Mouse (Mus musculus): ENCODE data around the gene Fance. TPM values are rescaled to one million over a fixed set of nuclear protein-coding genes. Genes with fewer than 3 reads are reported as not detected.

Fance gene
- polyA plus RNA-seq, 1 experiment: 22.3 TPM

- no peak overlapping the region for H3K27ac ChIP-seq (ENCODE audit: insufficient read depth, low read length)
- TF ChIP-seq CTCF (IDR thresholded peaks at IDR 0.05; ENCODE audit: borderline replicate concordance, insufficient read depth, low read length): no peak
- no peak for TF ChIP-seq POLR2A (IDR thresholded peaks at IDR 0.05; ENCODE audit: low read depth, low read length)
- no peak overlapping the region for H3K4me3 ChIP-seq (ENCODE audit: insufficient read depth, low read length)
- H3K4me1 ChIP-seq (ENCODE audit: control insufficient read depth, insufficient read depth, low read length): no peaks in the 10 kb centered on the region
These were observed 23.1 kb upstream of the Fance start for GRCm38 (mm10) chr17:28290262-28290661.

- Histone ChIP-seq H3K4me1 (ENCODE audit: control insufficient read depth, insufficient read depth, low read length) (no peaks in the 10 kb centered on the region), H3K27ac (ENCODE audit: insufficient read depth, low read length) (no peak overlapping the region), H3K4me3 (ENCODE audit: insufficient read depth, low read length) (no peak overlapping the region)
- TF ChIP-seq CTCF (IDR thresholded peaks at IDR 0.05; ENCODE audit: borderline replicate concordance, insufficient read depth, low read length): no peak
- no peak for TF ChIP-seq POLR2A (IDR thresholded peaks at IDR 0.05; ENCODE audit: low read depth, low read length)
These were observed 22.6 kb upstream of the Fance start for GRCm38 (mm10) chr17:28290671-28291070.

GRCm38 (mm10) chr17:28291346-28291745 lies 22.0 kb upstream of the Fance start:
- Histone ChIP-seq H3K4me1 (ENCODE audit: control insufficient read depth, insufficient read depth, low read length) (no peaks in the 10 kb centered on the region), H3K27ac (ENCODE audit: insufficient read depth, low read length) (no peak overlapping the region), H3K4me3 (ENCODE audit: insufficient read depth, low read length) (no peak overlapping the region)
- TF ChIP-seq CTCF (IDR thresholded peaks at IDR 0.05; ENCODE audit: borderline replicate concordance, insufficient read depth, low read length) (no peak), POLR2A (IDR thresholded peaks at IDR 0.05; ENCODE audit: low read depth, low read length) (no peak)

- H3K4me3 ChIP-seq (ENCODE audit: insufficient read depth, low read length): no peak overlapping the region
- no peak for TF ChIP-seq POLR2A (IDR thresholded peaks at IDR 0.05; ENCODE audit: low read depth, low read length)
- no peak for TF ChIP-seq CTCF (IDR thresholded peaks at IDR 0.05; ENCODE audit: borderline replicate concordance, insufficient read depth, low read length)
- H3K4me1 ChIP-seq (ENCODE audit: control insufficient read depth, insufficient read depth, low read length): no peaks in the 10 kb centered on the region
- H3K27ac ChIP-seq (ENCODE audit: insufficient read depth, low read length): no peak overlapping the region
These were observed 19.6 kb upstream of the Fance start for GRCm38 (mm10) chr17:28293716-28294115.

DNA sequence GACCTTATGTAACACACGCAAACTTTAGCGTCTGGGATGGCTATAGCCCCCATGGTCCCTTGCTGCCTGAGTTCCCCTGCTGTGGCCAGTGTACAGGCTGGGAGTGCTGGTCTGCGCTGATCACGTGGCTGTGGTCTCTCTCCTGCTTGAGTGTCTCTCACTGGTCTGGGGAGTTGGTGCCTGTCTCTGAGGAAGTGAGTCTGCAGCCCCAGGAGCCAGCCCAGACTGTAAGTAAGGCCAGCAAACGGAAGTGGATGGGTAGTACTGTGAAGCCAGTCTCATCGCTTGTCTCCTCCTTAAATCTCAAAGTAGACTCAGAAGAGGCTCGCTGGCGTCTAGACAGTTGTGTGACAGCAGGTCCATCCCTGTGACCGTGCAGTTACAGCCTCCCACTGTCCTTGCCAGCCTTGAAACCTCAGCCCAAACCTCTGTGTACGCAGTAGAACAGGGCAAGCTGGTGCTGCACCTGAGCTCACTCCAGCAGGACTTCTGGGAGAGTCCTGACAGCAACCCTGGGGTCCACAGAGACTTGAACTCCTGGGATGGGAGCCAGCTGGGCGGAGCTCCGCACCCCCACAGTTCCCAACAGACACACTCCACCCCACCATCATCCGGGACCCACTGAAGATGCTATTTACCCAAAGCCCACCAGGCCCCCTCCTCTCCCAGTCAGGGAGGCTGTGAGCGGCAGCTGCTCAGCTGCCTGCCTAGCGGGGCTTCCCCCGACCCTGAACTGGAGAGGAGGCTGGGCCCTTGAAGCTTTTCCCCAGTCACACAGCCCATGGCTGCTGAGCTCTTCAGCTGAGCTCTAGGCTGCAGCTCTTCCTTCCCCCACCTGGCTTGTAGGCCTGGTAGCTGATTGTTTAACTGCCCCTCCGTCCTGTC lies 18.6 kb upstream of the Fance start:
- Histone ChIP-seq H3K27ac (ENCODE audit: insufficient read depth, low read length) (no peak overlapping the region), H3K4me3 (ENCODE audit: insufficient read depth, low read length) (no peak overlapping the region), H3K4me1 (ENCODE audit: control insufficient read depth, insufficient read depth, low read length) (no peaks in the 10 kb centered on the region)
- TF ChIP-seq POLR2A (IDR thresholded peaks at IDR 0.05; ENCODE audit: low read depth, low read length) (no peak), CTCF (IDR thresholded peaks at IDR 0.05; ENCODE audit: borderline replicate concordance, insufficient read depth, low read length) (no peak)

GRCm38 (mm10) chr17:28298888-28299287 lies 14.4 kb upstream of the Fance start:
- Histone ChIP-seq H3K4me1 (ENCODE audit: control insufficient read depth, insufficient read depth, low read length) (no peaks in the 10 kb centered on the region), H3K27ac (ENCODE audit: insufficient read depth, low read length) (no peak overlapping the region)
- TF ChIP-seq POLR2A (IDR thresholded peaks at IDR 0.05; ENCODE audit: low read depth, low read length) (no peak), CTCF (IDR thresholded peaks at IDR 0.05; ENCODE audit: borderline replicate concordance, insufficient read depth, low read length) (no peak)

DNA sequence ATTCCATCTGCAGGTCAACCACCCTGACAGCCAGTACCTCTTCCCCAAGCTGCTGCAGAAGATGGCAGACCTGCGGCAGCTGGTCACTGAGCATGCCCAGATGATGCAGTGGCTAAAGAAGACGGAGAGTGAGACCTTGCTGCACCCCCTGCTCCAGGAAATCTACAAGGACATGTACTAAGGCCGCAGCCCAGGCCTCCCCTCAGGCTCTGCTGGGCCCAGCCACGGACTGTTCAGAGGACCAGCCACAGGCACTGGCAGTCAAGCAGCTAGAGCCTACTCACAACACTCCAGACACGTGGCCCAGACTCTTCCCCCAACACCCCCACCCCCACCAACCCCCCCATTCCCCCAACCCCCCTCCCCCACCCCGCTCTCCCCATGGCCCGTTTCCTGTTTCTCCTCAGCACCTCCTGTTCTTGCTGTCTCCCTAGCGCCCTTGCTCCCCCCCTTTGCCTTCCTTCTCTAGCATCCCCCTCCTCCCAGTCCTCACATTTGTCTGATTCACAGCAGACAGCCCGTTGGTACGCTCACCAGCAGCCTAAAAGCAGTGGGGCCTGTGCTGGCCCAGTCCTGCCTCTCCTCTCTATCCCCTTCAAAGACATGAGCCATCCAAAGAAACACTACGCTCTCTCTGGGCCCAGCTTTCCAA lies 13.5 kb upstream of the Fance start:
- TF ChIP-seq CTCF (IDR thresholded peaks at IDR 0.05; ENCODE audit: borderline replicate concordance, insufficient read depth, low read length): no peak
- TF ChIP-seq POLR2A (IDR thresholded peaks at IDR 0.05; ENCODE audit: low read depth, low read length): no peak
- H3K27ac ChIP-seq (ENCODE audit: insufficient read depth, low read length): no peak overlapping the region

More at GRCm38 (mm10) chr17:28298888-28299287, 14.4 kb upstream of the Fance start:
- H3K4me3 ChIP-seq (ENCODE audit: insufficient read depth, low read length): no peak overlapping the region

DNA sequence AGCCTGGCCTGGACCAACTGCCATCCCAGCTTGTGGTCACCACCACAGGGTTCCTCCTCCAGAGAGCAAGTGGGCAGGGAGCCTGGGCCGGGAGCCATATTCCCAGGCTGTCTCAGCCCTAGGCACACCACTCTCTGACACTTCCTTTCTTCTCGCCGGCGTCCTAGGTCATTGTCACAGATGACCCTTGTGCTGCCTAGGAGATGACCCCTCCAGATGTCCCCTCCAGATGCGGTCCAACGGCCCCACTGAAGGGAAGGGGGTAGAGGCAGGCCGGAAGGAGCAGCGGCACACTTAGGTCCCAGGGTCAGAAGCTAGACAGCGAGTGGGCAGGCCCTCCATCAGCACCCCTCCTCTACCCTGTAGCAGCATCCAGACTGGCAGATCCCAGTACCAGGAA lies 13.0 kb upstream of the Fance start:
- no peak overlapping the region for H3K4me3 ChIP-seq (ENCODE audit: insufficient read depth, low read length)
- TF ChIP-seq POLR2A (IDR thresholded peaks at IDR 0.05; ENCODE audit: low read depth, low read length) (no peak), CTCF (IDR thresholded peaks at IDR 0.05; ENCODE audit: borderline replicate concordance, insufficient read depth, low read length) (no peak)
- no peaks in the 10 kb centered on the region for H3K4me1 ChIP-seq (ENCODE audit: control insufficient read depth, insufficient read depth, low read length)
- H3K27ac ChIP-seq (ENCODE audit: insufficient read depth, low read length): no peak overlapping the region

More for the DNA sequence above, 13.5 kb upstream of the Fance start:
- Histone ChIP-seq H3K4me3 (ENCODE audit: insufficient read depth, low read length) (no peak overlapping the region), H3K4me1 (ENCODE audit: control insufficient read depth, insufficient read depth, low read length) (no peaks in the 10 kb centered on the region)

DNA sequence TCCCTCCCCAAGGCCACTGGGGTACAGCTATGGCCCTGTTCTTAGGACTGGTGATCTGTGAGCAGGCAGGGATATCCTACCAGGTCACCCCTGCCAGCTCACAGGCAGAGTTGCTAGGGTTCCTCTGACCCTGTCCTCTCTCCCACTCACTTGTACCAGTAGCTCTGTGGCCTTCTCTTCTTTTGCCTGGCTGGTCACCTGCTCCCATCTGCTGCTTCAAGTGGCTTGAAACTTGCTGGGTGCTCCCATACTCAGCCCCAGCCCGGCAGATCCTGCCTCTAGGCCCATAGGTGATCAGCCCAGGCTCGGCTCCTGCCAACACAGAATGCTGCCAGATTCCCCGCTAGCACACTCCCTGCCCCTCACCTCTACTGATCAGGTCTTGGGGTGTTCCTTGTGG lies 12.5 kb upstream of the Fance start:
- H3K27ac ChIP-seq (ENCODE audit: insufficient read depth, low read length): no peak overlapping the region
- H3K4me3 ChIP-seq (ENCODE audit: insufficient read depth, low read length): no peak overlapping the region
- no peaks in the 10 kb centered on the region for H3K4me1 ChIP-seq (ENCODE audit: control insufficient read depth, insufficient read depth, low read length)
- TF ChIP-seq POLR2A (IDR thresholded peaks at IDR 0.05; ENCODE audit: low read depth, low read length): no peak
- no peak for TF ChIP-seq CTCF (IDR thresholded peaks at IDR 0.05; ENCODE audit: borderline replicate concordance, insufficient read depth, low read length)

DNA sequence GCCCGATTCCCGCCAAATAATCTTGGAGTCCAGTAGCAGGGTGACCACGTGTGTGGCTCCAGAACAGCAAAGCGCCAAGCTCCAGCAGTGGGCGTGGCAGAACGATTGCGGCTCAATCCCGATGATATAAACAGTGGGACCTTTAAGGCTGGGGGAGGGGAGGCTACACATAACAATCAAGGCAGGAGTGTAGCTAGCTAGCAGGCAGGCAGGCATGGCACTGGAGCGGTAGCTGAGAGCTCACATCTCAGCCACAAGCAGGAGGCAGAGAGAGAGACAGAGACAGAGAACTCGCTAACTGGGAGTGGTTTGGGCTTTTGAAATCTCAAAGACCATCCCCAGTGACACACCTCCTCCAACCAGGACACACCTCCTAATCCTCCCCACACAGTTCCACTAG lies 8.1 kb upstream of the Fance start:
- H3K27ac ChIP-seq (ENCODE audit: insufficient read depth, low read length): no peak overlapping the region
- no peaks in the 10 kb centered on the region for H3K4me1 ChIP-seq (ENCODE audit: control insufficient read depth, insufficient read depth, low read length)
- TF ChIP-seq CTCF (IDR thresholded peaks at IDR 0.05; ENCODE audit: borderline replicate concordance, insufficient read depth, low read length): no peak
- no peak for TF ChIP-seq POLR2A (IDR thresholded peaks at IDR 0.05; ENCODE audit: low read depth, low read length)
- H3K4me3 ChIP-seq (ENCODE audit: insufficient read depth, low read length): no peak overlapping the region

Data from embryonic fibroblast, embryonic 13.5 days (primary cell).